Mouse (Mus musculus) kidney, postnatal 0 days (tissue): ENCODE data around the gene Nfyc. TPM values are rescaled to one million over a fixed set of nuclear protein-coding genes. Genes with fewer than 3 reads are reported as not detected.

Experiments used
- ATAC-seq: fragments of 200-750 bp; cut with Nextera tagmentation; replicated peaks from 2 replicates; pipeline ENCODE4 v1.8.0; 2017; ENCODE audit warnings: low read depth, moderate number of reproducible peaks, moderate TSS enrichment, moderate library complexity; ENCODE audit not compliant: low FRiP score
- DNase-seq: peaks from one replicate; pipeline ENCODE4 v3.0.0-alpha.2; 2016; ENCODE audit warnings: low spot score
- H3K27ac ChIP-seq: fragments of 300-500 bp; sonication (generic); 2 replicates; pipeline ENCODE4 v1.5.1; 2014; ENCODE audit warnings: mild to moderate bottlenecking
- H3K27me3 ChIP-seq: fragments of 300-500 bp; sonication (generic); 2 replicates; pipeline ENCODE4 v1.6.1; 2014; ENCODE audit warnings: low read length, mixed read lengths; ENCODE audit not compliant: insufficient read depth
- H3K36me3 ChIP-seq: fragments of 300-500 bp; sonication (generic); 2 replicates; pipeline ENCODE4 v1.6.1; 2014; ENCODE audit warnings: low read length, mixed read lengths; ENCODE audit not compliant: insufficient read depth
- H3K4me1 ChIP-seq: fragments of 300-500 bp; sonication (generic); replicated peaks from 2 replicates; pipeline ENCODE4 v1.6.1; 2014; ENCODE audit warnings: antibody characterized with exemption, low read length, mixed read lengths; ENCODE audit not compliant: insufficient read depth
- H3K4me2 ChIP-seq: fragments of 300-500 bp; sonication (generic); 2 replicates; pipeline ENCODE4 v1.6.1; 2014; ENCODE audit warnings: mild to moderate bottlenecking, low read length, moderate library complexity, mixed read lengths
- H3K4me3 ChIP-seq: fragments of 300-500 bp; sonication (generic); replicated peaks from 2 replicates; pipeline ENCODE4 v1.5.1; 2014; ENCODE audit warnings: low read depth, low read length
- H3K9ac ChIP-seq: fragments of 300-500 bp; sonication (generic); 2 replicates; pipeline ENCODE4 v1.6.1; 2014; ENCODE audit warnings: low read depth, low read length
- H3K9me3 ChIP-seq: fragments of 300-500 bp; sonication (generic); replicated peaks from 2 replicates; pipeline ENCODE4 v1.6.1; 2016; ENCODE audit warnings: low read length, inconsistent platforms, mixed read lengths
- CTCF ChIP-seq: IDR thresholded peaks from 2 replicates; pipeline ENCODE4 v1.5.1; 2016; ENCODE audit warnings: antibody characterized with exemption, low read depth, mild to moderate bottlenecking, moderate library complexity
- WGBS: fragments of 180-500 bp; shearing (Covaris S2); extraction: QIAGEN DNeasy Blood & Tissue Kit; methylation state at CpG from one replicate; pipeline ENCODE4 v1.1.7; 2014; 5-methylcytosine and 5-hydroxymethylcytosine counted together
- polyA plus RNA-seq: library from polyadenylated mRNA; unstranded; fragments of >200 nt; fragmentation: Nextera tagmentation; extraction: Ambion mirVana; gene quantifications from 2 replicates; pipeline ENCODE4 v1.2.1, GENCODE M21; 2015

Gene Nfyc
- polyA plus RNA-seq, 1 experiment from 2014 or later: 108 TPM

DNA sequence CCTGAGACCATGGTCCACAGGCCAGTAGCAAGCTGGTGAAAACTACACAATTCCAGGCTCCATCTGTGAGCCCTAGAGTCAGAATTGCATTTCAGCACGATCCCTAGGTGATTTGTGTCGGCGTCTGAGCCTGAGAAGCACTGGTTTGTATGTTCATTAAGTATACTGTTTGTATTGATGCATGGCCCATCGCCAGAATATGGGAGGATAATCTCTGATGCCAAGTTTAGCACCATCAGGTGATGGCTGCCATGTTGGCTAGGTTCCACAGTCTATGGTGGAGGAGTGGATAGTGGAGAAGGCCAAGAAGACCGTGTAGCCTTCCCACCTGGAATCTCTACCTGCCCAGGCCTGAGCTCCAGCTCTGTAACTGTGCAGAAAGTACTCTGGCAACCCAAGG, 36.9 kb upstream of the Nfyc start:
- H3K9me3 ChIP-seq: no peaks in the 10 kb centered on the region
- WGBS: 81% methylated on average over 5 of the region's 5 CpGs
- H3K4me3 ChIP-seq: no peak overlapping the region
- no peak overlapping the region for H3K9ac ChIP-seq
- no peak for DNase-seq
- no peak for TF ChIP-seq CTCF
- no peaks in the 10 kb centered on the region for H3K4me1 ChIP-seq
- no peak overlapping the region for H3K27ac ChIP-seq
- no peak overlapping the region for H3K4me2 ChIP-seq
- no peaks in the 10 kb centered on the region for H3K27me3 ChIP-seq
- H3K36me3 ChIP-seq: no peaks in the 10 kb centered on the region
- ATAC-seq: no peak

DNA sequence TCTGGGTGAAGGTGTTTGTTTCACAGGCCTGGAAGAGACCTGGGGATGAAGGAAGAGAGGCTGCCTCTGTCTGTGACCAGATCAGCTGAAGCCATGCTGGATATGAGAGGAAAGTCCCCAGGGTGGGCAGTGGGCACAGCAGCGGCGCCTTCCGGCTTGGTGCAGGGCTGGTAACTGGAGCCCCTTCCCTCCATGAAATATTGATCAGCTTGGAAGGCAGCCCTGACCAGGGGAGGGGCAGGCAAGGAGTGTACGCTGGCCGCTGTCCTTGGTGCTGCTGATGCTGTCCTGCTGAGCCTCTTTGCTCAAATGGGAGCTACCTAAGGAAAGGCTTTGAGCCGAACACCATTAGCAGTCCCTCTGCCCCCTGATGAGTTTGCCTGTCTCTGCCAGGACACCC, 34.8 kb upstream of the Nfyc start:
- DNase-seq (peak; percentile 86), ATAC-seq (peak; percentile 52)
- Histone ChIP-seq H3K36me3 (no peaks in the 10 kb centered on the region), H3K9me3 (no peaks in the 10 kb centered on the region), H3K4me3 (no peak overlapping the region), H3K27ac (no peak overlapping the region), H3K27me3 (no peaks in the 10 kb centered on the region), H3K4me1 (no peaks in the 10 kb centered on the region), H3K4me2 (no peak overlapping the region), H3K9ac (no peak overlapping the region)
- 3% methylated on average over 6 of the region's 6 CpGs for WGBS
- TF ChIP-seq CTCF: no peak

DNA sequence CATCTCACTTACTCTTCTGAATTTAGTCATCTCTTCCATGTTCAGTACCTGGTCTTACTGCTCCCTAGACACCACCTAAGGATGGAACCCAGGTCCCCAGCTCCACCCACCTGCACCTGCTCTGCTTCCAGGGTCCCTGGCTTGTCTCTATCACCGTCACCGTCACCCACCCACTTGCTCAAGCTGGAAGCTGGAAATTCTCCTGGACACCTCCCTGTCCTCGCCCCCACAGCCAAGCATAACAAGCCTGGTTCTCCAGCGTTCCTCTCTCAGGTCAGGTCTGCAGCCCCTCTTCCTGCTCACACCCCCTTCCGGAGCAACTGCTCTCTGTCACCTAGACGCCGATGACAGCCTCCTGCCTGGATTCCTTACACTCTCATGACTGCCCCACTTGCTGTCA, 28.5 kb upstream of the Nfyc start:
- Histone ChIP-seq H3K27me3 (no peaks in the 10 kb centered on the region; the same call in 1 of the 2 replicates), H3K36me3 (no peaks in the 10 kb centered on the region), H3K4me2 (no peak overlapping the region), H3K4me1 (no peaks in the 10 kb centered on the region), H3K9ac (no peak overlapping the region), H3K4me3 (no peak overlapping the region), H3K9me3 (no peaks in the 10 kb centered on the region), H3K27ac (no peak overlapping the region)
- DNase-seq (no peak), ATAC-seq (no peak)
- no peak for TF ChIP-seq CTCF
- 51% methylated on average over 7 of the region's 7 CpGs for WGBS

DNA sequence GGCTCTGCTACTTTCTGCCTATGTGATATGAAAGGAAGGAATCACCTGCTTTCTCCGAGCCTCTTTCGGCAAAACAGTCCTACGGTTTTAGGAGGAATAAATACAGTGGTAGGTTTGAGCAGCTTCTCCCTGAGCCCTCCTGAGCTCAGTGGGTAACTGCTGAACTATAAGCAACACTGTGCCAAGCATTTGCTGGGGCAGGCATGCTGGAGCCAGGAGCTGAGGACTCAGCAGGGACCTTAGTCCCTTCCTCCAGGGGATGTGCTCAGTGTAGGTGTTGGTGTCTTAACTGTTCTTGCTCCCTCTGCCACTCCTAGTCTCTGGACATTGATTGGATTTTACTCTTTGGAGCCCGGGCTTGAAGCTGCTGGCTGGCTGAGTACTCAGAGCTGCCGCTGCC, 25.0 kb upstream of the Nfyc start:
- no peak overlapping the region for H3K27ac ChIP-seq
- no peak for TF ChIP-seq CTCF
- ATAC-seq: no peak
- no peak overlapping the region for H3K4me3 ChIP-seq
- H3K27me3 ChIP-seq: no peaks in the 10 kb centered on the region; the same call in 1 of the 2 replicates
- H3K36me3 ChIP-seq: no peaks in the 10 kb centered on the region
- DNase-seq: no peak
- no peak overlapping the region for H3K9ac ChIP-seq
- WGBS: 55% methylated on average over 5 of the region's 5 CpGs
- no peaks in the 10 kb centered on the region for H3K9me3 ChIP-seq
- no peaks in the 10 kb centered on the region for H3K4me1 ChIP-seq
- H3K4me2 ChIP-seq: no peak overlapping the region

DNA sequence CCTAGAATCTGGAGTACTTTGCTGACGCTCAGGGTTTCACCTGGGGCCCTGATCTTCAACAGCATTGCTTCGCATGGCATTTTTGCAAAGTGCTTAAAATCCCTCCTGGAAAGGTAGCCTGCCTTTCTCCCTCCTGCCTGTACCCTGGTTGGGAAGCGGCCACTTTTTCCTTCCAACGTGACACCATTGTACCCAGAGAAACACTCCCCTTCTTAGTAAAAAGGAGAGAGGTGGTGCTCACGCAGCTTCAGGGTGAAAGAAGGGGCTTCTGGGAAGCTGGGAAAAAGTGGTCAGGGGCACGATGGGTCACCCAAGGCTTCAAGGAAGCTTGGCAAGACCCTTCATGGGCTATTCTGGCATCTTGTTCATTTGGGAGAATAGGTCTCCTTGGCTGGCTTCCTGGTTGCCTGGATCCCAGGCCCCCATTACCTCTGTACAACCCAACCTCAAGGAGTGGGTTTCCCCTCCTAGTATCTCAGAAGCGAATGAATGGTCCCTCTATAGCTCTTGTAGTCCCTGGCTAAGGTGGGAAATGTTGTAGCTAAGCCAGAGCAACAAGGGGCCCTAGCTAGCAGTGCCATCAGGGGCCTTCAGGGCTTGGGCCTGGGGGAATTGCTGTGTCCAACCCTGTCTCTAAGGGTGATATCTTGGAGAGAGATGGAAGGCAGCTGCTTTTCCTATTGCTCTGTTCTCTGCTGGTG, 24.1 kb upstream of the Nfyc start:
- no peaks in the 10 kb centered on the region for H3K9me3 ChIP-seq
- no peak overlapping the region for H3K27ac ChIP-seq
- no peaks in the 10 kb centered on the region for H3K4me1 ChIP-seq
- H3K36me3 ChIP-seq: no peaks in the 10 kb centered on the region
- no peak for ATAC-seq
- TF ChIP-seq CTCF: no peak
- peak overlapping the region; percentile 94 for H3K4me2 ChIP-seq
- H3K9ac ChIP-seq: no peak overlapping the region
- H3K4me3 ChIP-seq: 0 out of 2 replicates have a peak overlapping the region, but pooled peaks have one; percentile 53
- WGBS: 23% methylated on average over 7 of the region's 7 CpGs
- no peak for DNase-seq
- H3K27me3 ChIP-seq: no peaks in the 10 kb centered on the region; the same call in 1 of the 2 replicates

DNA sequence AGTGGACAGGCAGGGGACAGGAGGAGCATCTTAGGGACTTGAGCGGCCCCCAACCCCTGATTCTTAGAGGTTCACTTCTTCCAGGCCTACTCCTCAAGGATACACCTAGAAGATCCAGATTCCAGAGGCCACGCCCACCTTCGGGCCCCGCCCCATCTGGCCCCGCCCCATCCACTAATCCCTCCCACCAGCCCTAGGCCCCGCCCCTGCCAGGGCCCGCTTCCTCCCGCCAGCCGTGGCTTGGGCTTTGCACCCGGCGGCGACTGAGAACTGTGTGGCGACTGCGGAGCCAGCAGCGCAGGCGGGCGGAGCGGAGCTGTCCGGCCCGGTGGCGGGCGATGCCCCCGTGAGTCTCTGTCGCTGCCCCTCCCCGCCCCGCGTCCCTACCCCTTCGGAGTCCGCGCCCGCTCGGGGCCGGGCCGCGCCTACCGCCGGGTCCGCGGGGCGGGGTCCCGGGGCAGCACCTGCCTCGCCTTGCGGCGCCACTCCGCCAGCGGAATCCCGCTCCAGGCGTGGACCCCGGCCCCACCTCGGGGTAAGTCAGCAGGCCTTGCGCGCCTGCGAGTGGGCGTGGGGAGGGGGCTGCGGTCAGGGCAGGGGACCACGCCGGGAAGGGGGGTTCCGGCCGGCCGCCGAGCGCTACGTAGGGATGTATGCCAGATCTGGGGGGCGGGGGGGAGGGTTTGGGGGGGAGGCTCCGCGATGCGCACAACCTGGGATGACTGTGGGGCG, 23.4 kb upstream of the Nfyc start, which contains the start of gene Rims3:
Gene Rims3, plus strand, starts transcription at position 229 of the 732 bp plus-strand sequence.
- peak; percentile 36 for DNase-seq
- WGBS: 2% methylated on average over 50 of the region's 68 CpGs
- no peak for TF ChIP-seq CTCF

More for the DNA sequence above, 23.4 kb upstream of the Nfyc start, which contains the start of gene Rims3:
- Histone ChIP-seq H3K36me3 (no peaks in the 10 kb centered on the region), H3K27ac (no peak within 1 kb of the TSS), H3K9ac (peak within 1 kb of the TSS; percentile 53), H3K4me2 (peak within 1 kb of the TSS; percentile 94), H3K9me3 (no peaks in the 10 kb centered on the region), H3K27me3 (no peaks in the 10 kb centered on the region; the same call in 1 of the 2 replicates), H3K4me3 (peak within 1 kb of the TSS; percentile 53), H3K4me1 (no peaks in the 10 kb centered on the region)
- ATAC-seq: peak; percentile 86
